In genomic region chr10:76771624-76772023, GRCm38 (mm10) we compare ENCODE assay signal across 26 mouse cellular contexts. TPM values are rescaled to one million over a fixed set of nuclear protein-coding genes. Genes with fewer than 3 reads are reported as not detected.
"Had no signal": no experiment of that assay in that cellular context is flagged by ENCODE, and none has a peak within 500 bp of the region (broad histone marks: within the 10 kb centered on the region; RNA-seq: fewer than 3 reads in every experiment).

No protein-coding gene starts in this region.

- H3K27me3 ChIP-seq: embryonic facial prominence, embryonic 12.5 days; embryonic facial prominence, embryonic 13.5 days; embryonic facial prominence, embryonic 15.5 days; forebrain, embryonic 12.5 days; forebrain, embryonic 13.5 days; forebrain, embryonic 15.5 days had no signal

- H3K9me3 ChIP-seq: embryonic facial prominence, embryonic 10.5 days; embryonic facial prominence, embryonic 12.5 days; embryonic facial prominence, embryonic 15.5 days; forebrain, embryonic 10.5 days; forebrain, embryonic 12.5 days; forebrain, embryonic 13.5 days; forebrain, embryonic 15.5 days had no signal

- H3K27ac ChIP-seq: embryonic facial prominence, embryonic 10.5 days; embryonic facial prominence, embryonic 12.5 days; embryonic facial prominence, embryonic 13.5 days; embryonic facial prominence, embryonic 15.5 days; forebrain, embryonic 10.5 days; forebrain, embryonic 12.5 days; forebrain, embryonic 13.5 days; forebrain, embryonic 15.5 days; gastrocnemius, adult 2 months had no signal

- DNase-seq: cerebellum, adult 18-20 months; cerebellum, adult 2 months; cerebellum, adult 8-10 months; cerebellum, adult 9-10 months; cerebellum, postnatal 10 days; cerebellum, postnatal 14 days; cerebellum, postnatal 25 days; forebrain, postnatal 0 days; gastrocnemius, adult 2 months; gastrocnemius, postnatal 10 days; gastrocnemius, postnatal 14 days; gastrocnemius, postnatal 25 days; heart, adult 11 months had no signal

- H3K4me1 ChIP-seq: embryonic facial prominence, embryonic 12.5 days; embryonic facial prominence, embryonic 15.5 days; forebrain, embryonic 10.5 days; forebrain, embryonic 12.5 days; forebrain, embryonic 13.5 days; forebrain, embryonic 15.5 days had no signal

- H3K36me3 ChIP-seq: embryonic facial prominence, embryonic 12.5 days; embryonic facial prominence, embryonic 15.5 days; forebrain, embryonic 15.5 days had no signal

- ATAC-seq: forebrain, embryonic 13.5 days; forebrain, embryonic 14.5 days; forebrain, embryonic 15.5 days; forebrain, embryonic 16.5 days; forebrain, postnatal 0 days had no signal

- H3K9ac ChIP-seq: embryonic facial prominence, embryonic 12.5 days; embryonic facial prominence, embryonic 13.5 days; embryonic facial prominence, embryonic 15.5 days; forebrain, embryonic 12.5 days; forebrain, embryonic 13.5 days; forebrain, embryonic 15.5 days; forebrain, postnatal 0 days had no signal

- H3K4me3 ChIP-seq: embryonic facial prominence, embryonic 10.5 days; embryonic facial prominence, embryonic 12.5 days; embryonic facial prominence, embryonic 13.5 days; embryonic facial prominence, embryonic 15.5 days; erythroblast, embryonic 14.5 days; forebrain, embryonic 10.5 days; forebrain, embryonic 12.5 days; forebrain, embryonic 13.5 days; forebrain, embryonic 15.5 days; gastrocnemius, adult 2 months had no signal

- H3K4me2 ChIP-seq: embryonic facial prominence, embryonic 12.5 days; embryonic facial prominence, embryonic 13.5 days; embryonic facial prominence, embryonic 15.5 days; forebrain, embryonic 12.5 days; forebrain, embryonic 13.5 days; forebrain, embryonic 15.5 days had no signal

RNA-seq across cellular contexts. Expression of gene Col6a1, which starts 45.7 kb away (rescaled TPM):
- total RNA-seq: common myeloid progenitor, adult 5-6 weeks; granulocyte monocyte progenitor cell, adult 5-6 weeks had no signal
- polyA plus RNA-seq: erythroblast, embryonic 14.5 days had no signal
